Mouse (Mus musculus): ENCODE measurements around the gene Ltn1.
A peak's percentile ranks its signal among the peaks of the same experiment; 100 is the strongest.

The Ltn1 gene

DNA sequence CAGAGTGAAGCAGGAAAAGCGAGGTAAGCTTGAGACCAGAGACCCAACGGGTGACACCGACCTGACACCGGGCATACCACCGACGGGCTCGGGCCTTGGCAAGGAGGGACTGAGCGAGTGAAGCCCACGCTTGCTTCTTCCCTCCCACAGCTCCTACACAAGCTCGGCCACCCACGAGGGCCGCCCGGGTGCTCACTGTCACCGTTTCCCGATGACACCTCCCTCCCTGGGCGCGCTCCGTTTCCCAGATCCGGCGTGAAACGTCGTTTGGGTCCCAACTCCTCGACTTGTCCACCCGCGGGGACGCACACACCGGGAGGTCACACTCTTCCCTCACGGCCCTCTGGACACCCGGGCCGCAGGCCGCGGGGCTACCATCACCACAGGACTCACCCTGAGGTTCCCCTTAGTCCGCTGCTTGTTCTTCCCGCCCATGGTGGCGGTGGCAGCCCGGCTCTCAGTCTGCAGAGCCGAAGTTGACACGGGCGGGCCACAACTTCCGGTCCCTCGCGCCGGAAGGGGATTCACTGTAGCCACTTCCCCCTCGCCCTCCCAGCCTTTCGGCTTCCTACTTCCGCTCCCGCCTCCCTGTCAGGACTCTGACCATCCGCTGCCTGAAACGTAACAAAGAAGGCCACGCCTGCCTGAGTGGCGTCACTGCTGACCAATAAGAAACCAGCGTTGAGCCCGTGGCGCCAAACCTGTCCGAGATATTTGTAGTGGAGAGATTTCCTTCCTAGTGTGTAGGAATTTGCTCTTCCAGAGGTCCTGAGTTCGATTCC lies at the start of gene Ltn1:
Gene Ltn1 (minus strand): TSS at position 580 of the 782 bp plus-strand sequence.
- DNase-seq = peak; percentile 98

DNA sequence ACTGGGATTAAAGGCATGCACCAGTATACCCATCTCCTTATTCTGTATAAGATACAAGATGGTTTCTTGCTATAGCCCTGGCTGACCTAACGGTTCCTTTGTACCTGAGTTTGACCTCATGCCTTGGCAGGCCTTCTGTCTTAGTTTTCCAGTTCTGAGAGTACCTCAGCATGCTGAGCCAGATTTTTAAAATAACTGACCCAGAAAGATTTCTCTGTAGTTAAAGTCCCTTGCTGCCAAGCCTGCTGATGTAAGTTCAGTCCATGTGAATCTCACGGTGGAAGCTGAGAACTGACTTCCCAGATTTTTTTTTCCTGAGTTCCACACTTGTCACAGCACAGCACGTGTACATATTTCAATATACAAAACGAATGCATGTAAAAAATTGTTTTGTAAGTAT lies 38.2 kb upstream of the Ltn1 start:
- no peak for DNase-seq

DNA sequence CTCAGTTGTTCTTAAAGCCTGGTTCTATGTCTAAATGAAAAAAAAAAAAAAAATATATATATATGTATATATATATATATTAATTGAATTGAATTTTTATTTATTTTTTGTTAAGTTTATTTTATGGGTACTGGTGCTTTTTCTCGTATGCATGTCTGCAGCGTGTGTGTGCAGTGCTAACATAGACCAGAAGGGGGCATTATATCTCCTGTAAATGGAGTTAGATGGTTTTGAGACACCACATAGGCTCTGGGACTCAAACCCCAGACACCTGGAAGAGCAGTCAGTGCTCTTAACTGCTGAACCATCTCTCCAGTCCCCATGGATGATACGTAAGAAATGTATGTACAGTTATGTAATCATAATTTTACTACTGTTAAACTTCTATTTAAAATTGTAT lies 26.3 kb upstream of the Ltn1 start:
- DNase-seq = no peak

DNA sequence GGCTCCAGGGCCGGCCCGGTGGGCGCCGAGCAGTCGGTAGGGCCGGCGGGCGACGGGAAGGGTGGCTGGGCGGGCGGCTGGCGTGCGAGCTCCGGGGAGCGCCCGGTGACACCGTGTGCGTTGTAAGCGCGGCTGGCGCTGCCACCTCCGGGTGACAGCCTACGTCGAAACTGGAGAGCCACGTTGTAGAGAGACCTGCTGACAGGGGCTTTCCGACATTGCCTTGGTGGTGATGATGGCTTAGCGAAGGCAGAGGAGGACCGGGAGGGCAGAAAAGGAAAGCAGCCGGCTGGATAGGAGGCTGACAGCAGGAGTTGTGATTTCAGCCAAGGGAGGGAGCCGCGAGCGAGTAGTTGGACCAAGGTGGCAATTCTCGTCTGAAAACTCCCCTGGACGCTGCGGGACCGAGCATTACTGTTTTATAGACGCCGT lies 22.8 kb upstream of the Ltn1 start:
- no peak for DNase-seq

DNA sequence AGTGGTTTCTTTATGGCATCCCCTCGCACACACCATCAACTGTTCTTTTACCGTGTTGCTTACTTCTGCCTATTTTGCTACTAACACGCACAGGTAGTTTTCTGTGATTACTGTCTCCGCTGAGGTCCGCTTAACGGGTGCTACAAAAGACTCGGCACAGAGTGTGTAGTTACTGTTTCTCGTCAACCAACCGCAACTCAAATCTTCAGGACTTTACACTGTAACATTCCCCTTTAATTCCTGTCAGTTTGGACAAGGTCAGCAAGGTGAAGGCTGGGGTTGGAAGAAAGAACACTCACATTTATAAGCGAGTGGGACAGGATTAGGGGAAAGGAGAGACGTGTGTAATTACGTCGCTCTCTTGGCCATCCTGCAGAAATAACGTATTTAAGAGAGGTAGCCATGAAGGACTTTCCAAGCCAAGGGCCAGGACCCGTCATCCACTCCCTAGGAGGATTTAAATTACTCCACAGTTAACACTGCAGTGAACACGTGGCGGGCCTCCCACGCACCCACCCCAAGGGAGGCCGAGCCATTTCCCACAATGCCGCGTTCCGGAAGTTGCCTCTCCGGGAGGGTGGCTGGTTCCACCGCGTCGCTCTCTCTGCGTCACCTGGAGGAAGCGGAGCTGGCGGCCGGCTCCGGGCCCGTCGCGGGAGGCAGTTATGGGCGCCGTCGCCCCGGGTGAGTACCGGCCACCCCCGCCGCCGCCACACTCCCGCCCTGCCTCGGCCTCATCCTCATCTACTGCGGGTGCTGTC lies 22.2 kb upstream of the Ltn1 start, which contains the start of gene Usp16:
Gene Usp16 (plus strand): TSS at position 285 of the 761 bp plus-strand sequence.
- DNase-seq = peak; percentile 93

DNA sequence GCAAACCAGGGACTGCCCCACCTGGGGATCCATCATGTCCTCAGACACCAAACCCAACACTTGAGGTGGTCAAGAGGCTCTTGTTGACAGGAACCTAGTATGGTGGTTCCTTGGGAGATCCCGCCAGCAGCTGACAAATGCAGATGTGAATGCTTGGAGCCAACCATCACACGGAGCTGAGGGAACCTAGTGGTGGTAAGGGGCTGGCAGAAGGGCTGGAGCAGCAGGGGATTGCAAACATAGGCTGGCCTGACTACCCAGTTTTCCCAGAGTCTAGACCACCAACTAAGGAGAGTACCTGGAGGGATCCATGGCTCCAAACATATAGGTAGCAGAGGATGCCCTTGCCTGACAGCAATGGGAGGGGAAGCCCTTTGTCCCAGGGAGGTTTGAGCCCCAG lies 20.8 kb upstream of the Ltn1 start:
- DNase-seq = no peak

DNA sequence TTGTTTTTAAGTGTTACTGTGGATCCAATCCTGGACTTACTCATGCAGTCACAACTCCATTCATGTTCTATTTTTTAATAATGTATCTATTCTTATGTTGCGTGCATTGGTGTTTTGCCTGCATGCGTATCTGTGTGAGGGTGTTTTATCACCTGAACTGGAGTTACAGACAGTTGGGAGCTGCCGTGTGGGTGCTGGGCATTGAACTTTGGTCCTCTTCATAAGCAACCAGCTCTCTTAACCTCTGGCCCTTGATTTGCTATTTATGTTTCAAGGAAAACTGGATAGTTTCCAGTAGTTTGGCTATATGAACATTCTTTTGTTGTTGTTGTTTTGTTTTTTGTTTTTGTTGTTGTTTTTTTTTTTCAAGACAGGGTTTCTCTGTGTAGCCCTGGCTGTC lies 13.1 kb upstream of the Ltn1 start:
- DNase-seq = no peak

DNA sequence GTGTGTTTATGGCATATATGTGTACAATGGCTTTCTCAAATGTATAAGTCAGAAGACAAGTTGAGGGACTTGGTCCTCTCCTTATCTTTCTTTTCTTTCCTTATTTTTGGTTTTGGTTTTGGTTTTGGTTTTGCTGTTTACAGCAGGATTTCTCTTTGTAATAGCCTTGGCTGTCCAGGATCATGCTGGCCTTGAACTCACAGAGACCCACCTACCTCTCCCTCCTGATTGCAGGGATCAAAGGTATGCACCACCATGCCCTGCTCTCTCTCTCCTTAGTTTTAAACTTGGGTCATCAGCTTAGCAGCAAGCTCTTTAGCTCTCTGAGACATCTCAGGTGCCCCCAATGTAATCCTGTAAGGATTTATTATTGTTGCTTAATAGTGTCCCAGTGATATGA lies 12.7 kb upstream of the Ltn1 start:
- DNase-seq = no peak

DNA sequence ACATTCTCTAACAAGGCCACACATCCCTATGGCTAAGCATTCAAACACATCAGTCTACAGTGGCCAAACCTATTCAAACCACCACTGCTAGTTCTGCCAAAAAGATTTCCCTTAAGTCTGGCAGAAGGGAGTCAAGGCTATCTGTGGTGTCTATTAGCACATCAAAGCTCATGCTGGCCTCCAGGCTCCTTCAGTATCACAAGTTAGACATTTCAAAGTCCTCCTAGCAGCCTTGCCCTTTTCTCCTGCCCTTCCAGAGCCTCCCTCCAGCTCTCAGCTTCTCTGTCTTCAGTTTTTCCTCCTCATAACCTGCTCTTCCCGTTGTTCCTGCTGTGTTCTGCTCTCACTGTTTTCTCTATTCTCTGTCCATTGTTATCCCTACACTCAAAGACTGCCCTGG lies 11.7 kb upstream of the Ltn1 start:
- no peak for DNase-seq

DNA sequence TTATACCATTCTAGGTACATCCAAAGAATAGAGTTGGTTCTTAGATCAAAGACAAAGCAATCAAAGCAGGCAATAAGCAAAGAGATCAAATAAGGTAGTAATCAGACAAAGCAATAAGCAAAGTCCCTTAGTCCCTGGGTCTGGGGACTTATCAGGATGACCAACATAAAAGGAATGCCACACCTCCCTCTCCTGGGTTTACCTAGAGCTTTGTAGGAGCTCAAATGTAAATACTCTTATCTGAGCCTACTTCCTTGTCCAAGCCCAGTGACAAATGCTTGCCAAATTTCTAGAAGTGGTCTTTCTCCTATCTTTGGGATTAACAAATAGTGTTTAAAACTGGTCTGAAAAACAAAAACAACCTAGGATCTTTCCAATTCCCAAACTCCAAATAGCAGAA lies 10.8 kb upstream of the Ltn1 start:
- no peak for DNase-seq

DNA sequence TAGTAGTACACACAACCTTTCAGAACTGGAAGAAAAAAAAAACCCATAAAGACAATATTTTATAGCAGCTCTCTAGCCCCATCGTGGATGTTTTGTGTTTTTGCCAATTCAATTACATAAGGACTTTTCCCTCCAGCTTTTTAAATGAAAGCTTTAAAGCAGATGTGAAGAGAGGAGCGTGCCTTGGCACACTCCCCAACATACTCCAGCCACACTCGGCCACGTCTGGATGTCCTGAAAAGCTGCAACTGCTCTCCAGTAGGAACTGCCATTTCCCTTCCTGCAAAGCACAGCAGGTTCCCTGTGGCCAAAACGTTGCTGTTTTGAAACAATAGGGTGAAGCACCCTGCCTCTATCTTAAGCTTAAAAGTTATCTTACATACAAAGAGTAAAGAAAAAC lies 9.9 kb upstream of the Ltn1 start:
- DNase-seq = no peak

DNA sequence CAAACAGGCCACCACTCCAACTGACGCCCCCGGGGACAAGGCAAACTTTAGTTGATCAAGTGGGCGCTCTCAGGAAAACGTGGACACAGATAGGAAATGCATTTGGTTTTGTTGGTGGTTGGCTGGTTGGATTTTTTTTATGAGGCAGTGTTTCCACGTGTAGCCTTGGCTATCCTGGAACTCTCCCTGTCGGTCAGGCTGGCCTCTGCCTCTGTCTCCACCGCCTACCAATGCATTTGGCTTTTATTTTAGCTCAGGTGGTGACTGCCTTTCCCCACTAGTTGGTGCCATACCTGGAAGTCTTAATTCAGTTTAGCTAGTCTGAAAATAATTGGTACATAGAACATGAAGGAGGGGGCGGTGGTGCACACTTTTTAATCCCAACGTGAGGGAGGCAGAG lies 8.7 kb upstream of the Ltn1 start:
- peak; percentile 50 for DNase-seq

DNA sequence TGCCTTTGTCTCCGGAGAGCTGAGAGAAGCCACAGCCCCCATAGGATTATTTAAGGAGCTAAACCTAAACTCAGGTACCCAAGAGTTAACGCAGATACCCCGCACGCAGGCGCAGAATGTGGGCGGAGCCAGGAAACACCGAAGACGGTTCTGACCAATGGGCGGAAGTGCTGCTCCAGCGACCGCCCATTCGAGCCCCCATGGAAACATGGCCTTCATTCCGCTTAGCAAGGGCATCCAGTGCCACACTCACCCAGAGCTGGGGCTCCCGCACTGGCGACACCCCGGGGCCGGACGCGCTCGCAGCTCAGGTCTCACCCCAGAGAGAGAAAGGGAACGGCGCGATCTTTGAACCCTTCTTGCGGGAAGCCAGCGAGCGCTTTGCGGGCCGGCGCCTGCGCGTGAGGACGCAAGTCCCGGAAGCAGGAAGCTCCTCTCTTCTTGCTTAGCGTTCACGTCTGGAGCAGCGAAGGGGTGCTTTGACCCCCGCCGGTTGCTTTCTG lies 7.8 kb upstream of the Ltn1 start, which contains the start of gene Rwdd2b:
Gene Rwdd2b (minus strand): TSS at position 390 of the 503 bp plus-strand sequence.
- peak; percentile 96 for DNase-seq

DNA sequence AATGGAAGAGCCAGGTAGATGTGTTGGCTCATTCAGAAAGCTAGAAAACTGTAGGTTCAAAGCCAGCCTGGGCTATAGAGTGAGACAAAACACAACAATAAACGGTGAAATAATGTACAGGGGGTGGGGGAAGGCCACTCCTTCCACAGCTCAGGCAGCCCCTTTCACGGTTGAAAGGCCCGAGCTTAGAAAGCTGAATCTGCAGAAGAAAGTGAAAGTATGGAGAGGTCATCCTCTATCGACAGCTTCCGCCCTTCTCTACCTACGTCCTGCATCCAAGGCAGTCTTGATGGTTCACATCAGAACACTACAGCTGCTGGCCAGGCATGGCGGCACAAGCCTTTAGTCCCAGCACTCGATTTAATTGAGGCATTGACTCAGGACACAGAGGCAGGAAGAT lies 6.3 kb upstream of the Ltn1 start:
- DNase-seq = no peak

DNA sequence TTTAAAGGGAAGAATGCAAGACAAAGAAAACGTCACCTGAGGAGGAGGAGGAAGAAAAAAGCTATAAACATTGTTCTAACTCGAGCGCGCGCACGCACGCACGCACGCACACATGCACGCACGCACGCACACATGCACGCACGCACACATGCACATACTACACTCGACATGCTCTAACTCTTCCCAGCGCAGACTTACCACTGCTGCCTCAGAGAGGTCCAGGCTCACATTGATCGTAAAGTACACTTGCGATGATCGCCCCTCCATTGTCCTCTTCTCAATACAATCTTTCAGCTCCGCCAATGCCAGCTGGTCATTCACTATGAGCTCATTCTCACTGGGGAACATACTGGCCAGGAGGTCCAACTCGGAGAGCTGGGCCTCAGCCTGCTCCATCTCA lies 4.7 kb upstream of the Ltn1 start:
- no peak for DNase-seq

DNA sequence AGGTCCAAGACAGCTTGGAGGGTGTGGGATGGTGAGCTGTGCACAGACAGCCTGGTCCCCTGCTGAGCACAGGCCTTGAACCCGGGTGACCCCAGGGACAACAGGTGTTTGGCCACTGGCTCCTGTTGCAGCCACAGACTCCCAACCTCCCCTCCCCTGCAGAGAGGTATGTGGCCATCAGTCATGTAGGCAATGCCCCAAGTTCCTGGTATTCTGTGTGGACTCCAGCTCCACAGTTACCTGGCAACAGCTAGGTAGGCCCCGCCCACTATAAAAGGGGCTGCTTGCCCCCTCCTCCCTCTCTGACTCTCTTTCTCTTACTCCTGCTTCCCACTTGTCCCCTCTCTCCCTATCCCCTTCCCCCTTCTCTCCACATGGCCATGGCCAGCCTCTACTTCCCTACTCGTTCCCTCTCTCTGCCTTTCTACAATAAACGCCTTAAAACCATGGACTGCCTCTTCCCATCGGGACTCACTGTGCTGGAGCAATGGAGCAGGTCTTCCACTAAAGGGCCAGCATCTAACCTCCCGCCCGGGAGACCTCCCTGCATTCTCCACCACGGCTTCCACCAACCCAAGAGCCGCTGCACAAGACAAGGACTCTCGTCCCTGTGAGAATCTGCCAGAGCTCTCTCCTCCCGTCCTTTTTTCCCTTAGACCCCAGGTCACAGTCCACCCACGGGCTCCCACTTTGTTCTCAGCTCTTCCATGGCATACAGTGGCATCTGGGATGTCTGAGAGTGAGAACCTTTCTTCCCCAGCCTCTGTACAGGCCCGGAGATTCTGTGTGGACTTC lies 3.2 kb upstream of the Ltn1 start:
- DNase-seq = no peak

DNA sequence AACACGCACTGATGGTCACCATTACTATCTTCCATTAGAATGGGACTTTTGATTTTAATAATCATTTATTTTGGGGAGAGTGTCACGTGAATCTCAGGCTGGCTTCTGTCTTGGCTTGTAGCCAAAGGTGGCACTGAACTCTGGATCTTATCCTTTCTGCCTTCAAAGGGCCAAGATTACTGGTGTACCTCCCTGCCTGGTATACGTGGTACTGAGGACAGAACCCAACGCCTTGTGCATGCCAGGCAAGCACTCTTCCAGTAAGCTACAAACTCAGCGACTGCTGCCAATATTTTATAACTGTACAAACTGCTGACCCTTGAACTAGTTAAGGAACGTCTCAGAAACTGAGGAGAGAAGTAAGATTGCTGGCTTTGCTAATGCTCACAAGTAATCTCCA lies 2.5 kb upstream of the Ltn1 start:
- DNase-seq = peak; percentile 50

DNA sequence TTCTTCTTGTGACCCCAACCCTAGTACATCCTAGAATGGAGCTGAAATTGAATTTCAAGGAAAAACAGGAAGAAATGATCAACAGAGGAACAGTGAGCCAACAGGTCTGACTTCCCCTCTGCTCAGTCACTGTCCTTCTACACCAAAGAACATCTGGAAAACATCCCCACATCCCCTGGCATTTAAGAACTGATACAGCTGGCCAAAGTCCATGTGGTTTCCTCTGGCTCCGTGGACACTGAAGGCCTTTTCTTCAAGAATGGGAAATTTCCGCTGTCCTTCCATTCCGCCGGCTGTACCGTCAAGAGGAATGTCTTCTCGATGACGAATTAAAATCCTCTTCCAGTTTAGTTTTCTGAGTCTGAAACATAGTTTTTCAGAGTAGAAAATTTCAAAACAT lies 1.9 kb upstream of the Ltn1 start:
- DNase-seq = no peak

DNA sequence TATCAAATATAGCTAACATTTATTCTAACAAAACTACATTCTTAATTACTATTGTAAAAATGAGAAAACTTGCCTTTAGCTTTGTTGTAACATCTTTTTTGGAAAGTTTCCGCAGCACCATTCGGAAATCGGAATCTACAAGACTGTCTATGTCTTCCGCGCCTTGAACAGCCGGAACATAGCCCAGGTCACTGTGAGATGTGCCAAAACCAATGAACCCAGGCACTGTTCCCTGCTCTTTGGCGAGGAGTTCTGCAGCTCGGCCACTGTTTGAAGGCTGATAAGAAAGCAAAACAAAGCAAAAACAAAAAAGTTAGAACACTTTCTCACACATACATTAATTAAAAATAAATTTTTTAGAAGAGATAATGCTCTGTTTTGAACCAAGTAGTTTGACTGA lies 4.9 kb downstream of the Ltn1 start:
- no peak for DNase-seq

DNA sequence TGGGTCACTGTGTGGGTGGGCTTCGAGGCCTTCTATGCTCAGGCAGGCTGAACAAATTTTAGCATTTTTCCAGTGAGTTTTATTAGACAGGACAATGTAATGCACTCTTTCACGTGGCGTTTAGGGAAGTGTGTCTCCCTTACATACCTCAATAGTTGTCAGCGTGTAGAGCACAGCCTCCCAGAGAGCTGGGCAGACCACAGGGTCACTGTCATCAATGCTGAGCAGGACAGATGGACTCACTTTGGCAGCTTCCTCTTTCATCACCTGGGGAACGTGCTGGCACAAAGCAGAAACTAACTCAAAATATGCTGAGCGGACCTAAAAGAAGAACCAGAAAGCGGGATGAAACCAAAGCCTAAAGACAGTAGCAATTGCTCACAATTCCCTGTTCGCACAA lies 11.8 kb downstream of the Ltn1 start:
- DNase-seq = no peak

DNA sequence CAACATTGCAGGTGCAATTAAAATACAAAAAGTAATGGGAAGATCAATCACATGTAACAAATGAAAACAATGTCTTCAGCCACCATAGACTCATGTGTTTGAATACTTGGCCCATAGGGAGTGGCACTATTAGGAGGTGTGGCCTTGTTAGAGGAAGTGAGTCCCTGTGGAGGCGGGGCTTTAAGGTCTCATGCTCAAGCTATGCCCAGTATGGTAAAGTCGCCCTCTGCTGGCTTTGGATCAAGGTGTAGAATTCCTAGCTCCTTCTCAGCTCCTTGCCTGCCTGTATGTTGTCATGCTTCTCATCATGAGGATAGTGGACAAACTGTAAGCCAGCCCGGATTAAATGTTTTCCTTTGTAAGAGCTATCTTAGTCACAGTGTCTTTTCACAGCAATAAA lies 27.4 kb downstream of the Ltn1 start:
- peak; percentile 17 for DNase-seq

DNA sequence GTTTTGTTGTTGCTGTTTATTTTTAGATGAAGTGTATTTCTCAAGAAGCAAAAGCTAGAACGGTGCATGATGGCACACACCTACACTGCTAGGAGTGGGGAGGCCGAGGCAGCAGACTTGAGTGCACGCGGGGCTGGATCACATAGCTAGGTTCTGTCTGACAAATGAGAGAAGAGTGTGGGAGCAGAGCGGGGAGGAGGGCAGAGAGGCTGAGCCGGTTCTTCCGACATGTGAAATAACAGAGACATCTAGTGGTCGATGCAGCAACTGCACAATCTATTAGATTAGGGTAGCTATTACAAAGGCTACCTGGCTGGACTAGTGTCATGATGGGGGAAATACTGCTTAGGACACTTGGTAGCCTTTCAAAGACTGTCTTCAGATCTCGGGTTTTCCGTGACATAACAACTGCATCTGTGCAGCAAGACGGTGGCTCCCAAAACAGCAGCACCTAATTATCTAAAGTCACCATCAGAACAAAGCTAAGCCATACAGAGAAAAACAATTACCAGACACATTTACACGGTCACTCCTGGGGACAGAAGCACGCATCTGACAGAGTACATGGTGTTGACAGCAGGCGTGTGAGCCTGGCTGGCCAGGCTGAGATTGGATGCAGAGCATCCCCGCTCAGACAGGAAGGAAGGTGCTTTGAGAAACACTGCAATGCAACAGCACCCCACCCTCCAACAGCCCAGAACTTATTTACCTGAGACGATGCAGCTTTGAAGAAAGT lies 38.4 kb downstream of the Ltn1 start:
- DNase-seq = peak; percentile 77
